Mouse (Mus musculus) kidney, adult 9 months (tissue): ENCODE data around the gene Il6.
"Not testable (repeated sequence)": the region's sequence is repeated elsewhere in the genome, so short reads cannot be mapped to it uniquely, and the experiment has no call there.

Source experiments
- DNase-seq: peaks from one replicate; pipeline ENCODE4 v3.0.0; 2022

Gene Il6

DNA sequence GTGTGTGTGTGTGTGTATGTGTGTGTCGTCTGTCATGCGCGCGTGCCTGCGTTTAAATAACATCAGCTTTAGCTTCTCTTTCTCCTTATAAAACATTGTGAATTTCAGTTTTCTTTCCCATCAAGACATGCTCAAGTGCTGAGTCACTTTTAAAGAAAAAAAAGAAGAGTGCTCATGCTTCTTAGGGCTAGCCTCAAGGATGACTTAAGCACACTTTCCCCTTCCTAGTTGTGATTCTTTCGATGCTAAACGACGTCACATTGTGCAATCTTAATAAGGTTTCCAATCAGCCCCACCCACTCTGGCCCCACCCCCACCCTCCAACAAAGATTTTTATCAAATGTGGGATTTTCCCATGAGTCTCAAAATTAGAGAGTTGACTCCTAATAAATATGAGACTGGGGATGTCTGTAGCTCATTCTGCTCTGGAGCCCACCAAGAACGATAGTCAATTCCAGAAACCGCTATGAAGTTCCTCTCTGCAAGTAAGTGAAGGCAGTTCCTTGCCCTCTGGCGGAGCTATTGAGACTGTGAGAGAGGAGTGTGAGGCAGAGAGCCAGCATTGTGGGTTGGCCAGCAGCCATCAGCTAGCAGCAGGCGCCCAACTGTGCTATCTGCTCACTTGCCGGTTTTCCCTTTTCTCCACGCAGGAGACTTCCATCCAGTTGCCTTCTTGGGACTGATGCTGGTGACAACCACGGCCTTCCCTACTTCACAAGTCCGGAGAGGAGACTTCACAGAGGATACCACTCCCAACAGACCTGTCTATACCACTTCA, at the start of gene Il6:
Gene Il6, plus strand, starts transcription at position 389 of the 778 bp plus-strand sequence.
- peak; percentile 81 for DNase-seq

DNA sequence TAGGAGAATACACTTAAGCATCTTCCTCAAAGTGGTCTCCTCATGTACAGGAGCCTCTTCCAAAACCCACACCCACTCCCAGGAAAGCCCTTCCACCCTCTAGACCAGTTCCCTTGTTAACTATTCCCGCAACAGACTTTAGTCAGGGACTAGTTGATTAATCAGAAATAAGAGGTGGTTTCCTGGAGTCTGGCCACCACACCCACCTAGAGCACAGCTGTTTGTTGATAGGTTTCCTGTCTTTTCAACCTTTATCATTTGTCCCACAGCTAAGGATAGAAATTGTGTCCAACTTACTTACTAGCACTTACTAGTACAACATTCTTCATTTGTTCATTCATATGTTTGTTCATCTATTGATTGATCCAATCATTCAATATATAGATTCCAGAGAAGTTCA, 49.4 kb upstream of the Il6 start:
- DNase-seq: no peak

DNA sequence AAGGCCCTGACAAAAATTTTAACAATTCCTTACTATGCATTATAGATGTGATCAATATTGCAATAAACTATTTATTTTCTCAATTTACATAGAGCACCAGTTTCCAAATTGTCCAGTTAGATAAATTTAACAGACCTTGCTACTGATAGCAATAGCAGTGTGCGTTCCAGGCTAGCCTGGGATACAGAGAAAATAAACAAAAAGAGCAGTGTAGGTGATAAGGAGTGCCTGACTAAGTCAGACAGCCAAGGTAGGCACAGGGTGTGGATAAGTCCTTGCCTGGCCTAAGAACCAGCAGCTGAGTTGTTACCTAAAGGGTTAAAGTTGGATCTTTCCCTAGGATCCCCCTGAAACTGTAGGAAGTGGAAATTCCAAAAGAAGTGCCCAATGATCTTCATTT, 42.7 kb upstream of the Il6 start:
- DNase-seq: no peak

DNA sequence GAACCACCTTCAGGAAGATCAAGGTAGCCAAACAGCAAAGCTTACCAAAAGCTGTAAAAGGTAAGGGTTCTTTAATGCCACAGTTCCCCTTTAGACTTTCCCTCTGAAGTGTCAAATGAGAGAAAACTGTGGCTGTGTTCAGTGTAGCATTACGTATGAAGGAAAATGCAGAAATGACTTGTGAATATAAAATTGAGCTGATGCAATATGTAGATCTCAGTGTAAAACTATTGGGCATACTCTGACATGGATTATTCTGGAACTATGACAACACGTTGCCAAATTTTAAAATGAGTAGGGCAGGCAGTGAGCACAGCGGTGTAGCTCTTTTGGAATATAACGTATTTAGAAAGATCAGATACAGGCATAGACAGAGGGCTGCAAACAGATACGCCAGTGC, 40.1 kb upstream of the Il6 start:
- no peak for DNase-seq

DNA sequence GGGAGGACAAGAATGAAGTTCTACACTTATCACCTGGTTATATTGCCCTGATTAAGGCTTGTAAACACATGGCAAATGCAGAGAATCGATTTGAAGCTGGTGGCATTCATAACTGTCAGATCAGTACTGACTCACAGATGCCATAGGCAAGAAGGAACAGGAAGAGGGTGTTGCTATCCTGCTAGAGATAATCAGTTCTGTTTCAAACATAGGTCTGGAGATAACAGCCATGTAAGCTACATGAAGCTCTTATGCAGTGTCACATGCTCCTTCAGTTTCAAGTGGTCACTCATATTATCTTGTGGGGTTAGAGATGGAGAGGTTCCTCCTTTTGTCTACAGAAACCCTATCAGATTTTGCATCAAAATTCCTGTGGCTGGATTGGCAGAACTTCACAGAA, 39.4 kb upstream of the Il6 start:
- no peak for DNase-seq

DNA sequence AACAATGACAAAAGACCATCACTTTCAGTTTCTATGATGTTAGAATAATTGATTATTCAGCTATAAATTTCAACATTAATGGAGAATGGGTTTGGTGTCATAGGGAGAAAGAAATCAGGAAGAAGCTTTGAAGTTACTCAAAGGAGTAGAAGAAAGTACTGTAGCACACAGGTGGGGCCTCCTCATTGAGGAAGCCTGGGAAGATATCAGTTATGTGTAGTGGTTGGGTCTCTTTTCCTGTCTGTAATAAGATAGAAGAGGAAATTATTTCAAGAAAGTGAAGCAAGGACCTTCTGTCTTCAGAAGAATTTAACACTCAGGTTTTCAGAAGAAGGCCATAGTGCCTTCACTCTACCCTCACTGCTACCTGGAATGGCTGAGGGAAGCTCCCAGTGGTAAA, 38.8 kb upstream of the Il6 start:
- DNase-seq: no peak

DNA sequence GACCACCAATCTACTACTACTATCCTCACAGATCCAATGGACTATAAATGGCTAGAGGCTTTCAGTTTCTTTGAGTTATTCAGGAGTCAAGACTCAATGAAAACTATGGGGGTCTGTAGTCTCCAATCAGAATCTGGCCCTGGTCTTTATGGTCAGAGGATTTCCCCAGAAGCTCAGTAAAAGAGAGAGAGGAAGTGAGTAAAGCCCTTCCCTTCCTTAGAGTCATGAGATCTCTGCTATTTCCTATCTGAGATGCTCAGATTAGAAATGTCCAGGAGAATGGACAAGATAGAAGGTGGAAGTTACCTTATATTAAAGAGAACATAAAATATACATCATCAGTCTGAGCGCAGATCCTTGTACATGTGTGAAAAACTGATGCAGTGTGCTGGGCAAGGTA, 19.3 kb upstream of the Il6 start:
- no peak for DNase-seq

DNA sequence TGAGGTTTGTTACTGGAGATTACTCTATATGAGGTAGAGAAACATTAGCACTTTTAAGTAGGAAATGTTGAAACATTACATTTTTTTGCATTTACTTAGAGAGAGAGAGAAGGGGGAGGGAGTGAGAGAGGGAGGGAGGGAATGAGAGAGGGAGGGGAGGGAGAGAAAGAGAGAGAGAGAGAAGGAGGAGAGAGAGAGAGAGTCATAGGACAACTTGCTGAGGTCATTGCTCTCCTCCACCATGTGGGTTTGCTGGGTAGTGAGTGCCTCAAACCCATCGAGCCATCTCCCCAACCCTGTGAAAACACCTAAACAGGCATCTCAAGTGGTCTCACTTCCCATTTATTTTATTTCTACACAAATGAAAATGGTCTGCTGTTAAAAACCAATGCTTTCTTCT, 18.6 kb upstream of the Il6 start:
- no peak for DNase-seq

DNA sequence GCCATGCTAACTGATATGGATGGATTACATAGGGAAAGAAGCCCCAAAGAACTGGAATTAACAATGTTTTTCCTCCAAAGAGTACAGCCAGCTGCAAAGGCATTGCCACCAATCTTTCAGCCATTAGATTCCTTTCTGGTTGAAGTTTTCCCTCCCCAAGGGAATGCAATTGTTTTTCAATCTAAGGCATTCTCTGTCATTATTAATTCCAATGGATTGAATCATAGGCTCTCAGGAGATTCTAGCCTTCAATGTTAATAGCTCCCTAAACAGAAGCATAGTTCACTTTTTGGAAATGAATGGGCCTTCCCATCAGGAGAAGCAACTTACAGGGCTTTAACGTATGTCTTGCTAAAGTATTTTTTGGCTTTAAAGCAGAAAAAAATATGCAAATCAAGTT, 15.6 kb upstream of the Il6 start:
- no peak for DNase-seq

DNA sequence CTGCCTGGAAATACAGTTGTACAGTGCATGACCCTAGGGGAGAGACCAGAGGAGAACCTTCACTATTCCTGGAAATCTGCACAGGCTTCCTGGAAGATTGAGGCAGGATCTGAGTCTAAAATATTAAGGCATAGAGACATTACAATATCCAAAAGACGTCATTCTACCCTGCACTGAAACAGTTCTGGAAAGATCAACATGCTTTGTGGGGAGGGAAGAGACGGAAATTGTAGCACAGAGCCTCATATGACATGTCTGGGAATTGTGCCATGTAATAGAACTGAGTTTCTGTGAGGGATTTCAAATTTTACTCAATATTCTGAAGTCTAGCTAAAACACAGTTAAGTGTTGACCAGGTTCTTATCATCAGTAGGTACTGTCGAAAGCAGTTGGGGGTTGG, 12.0 kb upstream of the Il6 start:
- DNase-seq: no peak

DNA sequence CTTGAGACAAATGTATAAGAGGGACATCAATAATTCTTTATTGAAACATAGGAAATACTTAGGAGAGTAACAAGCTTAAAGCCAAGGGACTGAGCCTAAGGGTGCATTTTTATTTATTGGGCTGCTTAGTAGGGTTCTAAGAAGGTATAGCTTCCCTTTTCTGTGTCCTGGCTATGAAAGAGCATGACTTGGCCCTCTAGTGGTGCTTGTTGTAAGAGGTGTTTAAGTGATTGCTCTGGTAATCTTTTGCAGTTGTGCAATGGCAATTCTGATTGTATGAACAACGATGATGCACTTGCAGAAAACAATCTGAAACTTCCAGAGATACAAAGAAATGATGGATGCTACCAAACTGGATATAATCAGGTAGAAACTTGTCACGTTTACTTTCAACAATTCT, 1.7 kb downstream of the Il6 start:
- DNase-seq: peak; percentile 24

DNA sequence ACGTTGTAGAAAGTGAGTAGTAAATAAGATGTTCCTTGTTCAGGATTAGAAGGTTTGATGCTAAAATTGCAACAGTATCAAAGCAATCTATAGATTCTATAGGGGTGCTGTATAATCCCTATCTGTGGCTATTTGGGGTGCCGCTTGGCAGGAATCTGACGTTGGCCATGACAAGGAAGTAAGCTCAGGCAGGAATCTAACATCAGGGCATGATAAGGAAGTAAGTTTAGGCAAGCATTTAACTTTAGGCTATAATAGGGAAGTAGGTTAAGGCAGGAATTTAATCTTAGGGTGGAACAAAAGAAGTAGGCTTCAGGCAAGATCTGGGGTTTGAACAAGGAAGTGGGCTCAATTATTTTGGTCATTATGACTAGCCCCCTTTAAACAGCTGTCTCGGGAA, 22.9 kb downstream of the Il6 start:
- DNase-seq: not testable (repeated sequence)

DNA sequence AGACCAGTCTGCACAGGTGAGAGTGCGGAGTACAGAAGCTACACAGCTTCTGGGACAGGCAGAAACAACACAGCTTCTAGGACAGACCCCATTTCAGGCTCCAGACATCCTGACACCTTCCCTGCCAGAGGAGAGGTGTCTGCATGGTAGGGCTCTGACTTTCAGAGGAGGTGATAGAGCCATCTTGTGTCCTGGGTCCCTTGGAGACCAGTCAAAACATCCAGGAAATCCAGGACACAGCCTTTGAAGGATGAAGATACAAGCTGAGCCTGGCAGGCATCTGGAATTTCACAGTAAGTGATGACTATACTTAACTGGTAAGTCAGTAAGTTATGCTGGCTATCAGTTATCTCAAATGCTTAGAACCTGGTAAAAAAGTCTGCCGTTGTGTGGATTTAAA, 24.2 kb downstream of the Il6 start:
- DNase-seq: not testable (repeated sequence)

DNA sequence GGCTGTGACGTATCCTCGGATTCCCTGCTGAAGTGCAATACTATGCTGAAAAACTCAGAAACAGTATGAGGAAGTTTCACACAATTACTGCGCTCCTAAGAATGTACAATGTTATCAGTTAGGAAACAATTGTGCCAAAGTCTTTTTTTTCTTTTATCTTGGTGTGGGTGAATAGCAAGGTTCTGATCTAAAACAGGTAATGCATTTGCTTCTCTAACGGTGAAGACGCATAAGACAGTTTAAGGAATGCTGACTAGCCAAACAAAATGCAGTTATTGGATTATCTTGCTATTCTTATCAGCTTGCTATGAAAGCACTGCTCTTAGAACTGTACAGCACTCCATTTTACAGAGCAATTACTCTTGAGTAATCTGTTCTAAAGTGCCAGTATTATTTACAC, 26.4 kb downstream of the Il6 start:
- DNase-seq: not testable (repeated sequence)

DNA sequence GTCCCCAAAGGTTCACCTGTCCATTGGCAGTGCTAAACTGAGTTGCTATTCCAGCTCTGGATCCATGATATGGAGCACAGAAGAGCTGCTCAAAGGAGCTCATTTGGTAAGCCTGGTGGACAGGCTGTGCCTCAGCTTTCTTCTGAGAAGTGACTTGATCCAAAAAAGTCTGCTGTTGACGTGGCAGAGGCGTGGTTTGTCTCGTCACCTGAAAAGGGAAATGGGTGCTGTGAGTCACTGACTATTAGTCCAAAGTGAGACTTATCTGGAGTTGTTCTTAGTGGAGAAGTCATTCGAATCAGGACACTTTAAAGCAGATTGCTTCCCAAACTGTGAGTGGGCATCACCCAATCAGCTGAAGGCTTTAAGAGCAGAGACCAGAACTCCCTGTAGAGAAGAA, 26.9 kb downstream of the Il6 start:
- not testable (repeated sequence) for DNase-seq

DNA sequence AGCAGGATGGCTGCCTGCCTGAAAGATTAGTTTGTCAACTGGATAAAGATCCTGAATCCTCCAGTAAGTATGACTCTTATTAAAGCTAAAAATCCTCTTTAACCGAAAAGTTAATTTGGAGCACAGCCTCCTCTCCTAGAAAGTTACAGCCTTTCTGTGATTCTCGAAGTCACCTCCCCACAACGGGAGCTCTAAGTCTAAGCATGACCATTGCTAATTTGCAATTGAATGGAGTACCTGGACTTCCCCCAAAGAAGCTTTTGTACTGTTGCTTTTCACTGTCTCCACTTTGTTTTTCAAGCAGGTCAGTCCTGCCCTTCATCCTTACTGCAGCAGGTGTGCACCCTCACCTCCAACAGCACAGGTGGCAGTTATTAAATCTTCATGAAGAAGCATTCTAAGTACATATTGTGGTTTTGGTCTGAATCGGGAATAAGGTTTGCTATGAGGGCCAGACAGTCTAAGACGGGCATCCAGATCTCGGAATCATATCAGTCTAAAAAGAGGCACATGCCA, 45.4 kb downstream of the Il6 start:
- no peak for DNase-seq

DNA sequence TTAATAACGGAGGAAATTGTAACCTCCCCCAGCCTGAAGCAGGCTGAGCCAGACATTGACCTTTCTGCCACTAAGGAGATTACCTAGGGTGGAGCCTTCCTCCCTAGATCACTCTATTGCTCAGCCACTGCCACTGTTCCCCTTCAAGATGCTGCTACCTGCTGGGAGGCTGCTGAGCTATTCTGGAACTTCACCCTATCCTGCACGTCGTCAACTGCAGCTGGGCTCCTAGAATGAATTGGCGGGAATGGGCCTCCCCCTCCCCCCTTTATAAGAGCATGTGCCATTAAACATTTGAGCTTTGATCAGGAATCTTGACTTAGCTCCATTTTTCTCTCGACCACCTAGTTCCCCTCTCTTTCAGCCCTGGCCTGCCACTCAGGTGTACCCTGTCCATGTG, 46.7 kb downstream of the Il6 start:
- DNase-seq: not testable (repeated sequence)

DNA sequence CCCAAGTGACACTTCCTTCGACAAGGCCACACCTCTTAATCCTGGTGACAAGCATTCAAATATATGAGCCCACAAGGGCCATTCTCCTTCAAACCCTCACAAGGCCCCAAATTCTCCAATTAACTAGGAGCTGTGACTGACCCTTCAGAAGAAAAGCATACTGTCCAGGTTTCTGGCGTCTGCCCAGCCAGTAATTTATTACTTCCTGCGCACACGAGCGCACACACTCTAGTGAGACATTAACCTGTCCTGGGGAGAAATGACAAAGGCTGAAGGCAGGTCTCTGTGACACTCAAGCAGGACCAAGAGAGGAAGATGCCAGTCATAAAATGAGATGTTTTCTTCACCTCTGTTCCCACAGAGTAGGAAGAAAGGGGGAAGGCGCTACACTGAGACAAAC, 54.8 kb downstream of the Il6 start:
- peak; percentile 31 for DNase-seq
